In genomic region chr12:79725711-79726110, GRCm38 (mm10) we compare ENCODE assay signal across 15 mouse cellular contexts.
"Had no signal": no experiment of that assay in that cellular context is flagged by ENCODE, and none has a peak within 500 bp of the region (broad histone marks: within the 10 kb centered on the region; RNA-seq: fewer than 3 reads in every experiment).

No protein-coding gene starts in this region.

- DNase-seq: kidney, adult 8-10 months; kidney, postnatal 36 days; lung, embryonic 14.5 days; lung, postnatal 4 days; right cerebral cortex, postnatal 4 days; spleen, adult 18-20 months; thymus, postnatal 4 days had no signal

- H3K27ac ChIP-seq: kidney, postnatal 0 days; layer of hippocampus, adult 2 months; limb, embryonic 10.5 days; liver, embryonic 15.5 days; midbrain, embryonic 12.5 days; neural tube, embryonic 15.5 days had no signal

- H3K4me3 ChIP-seq: layer of hippocampus, adult 2 months; limb, embryonic 10.5 days; liver, embryonic 15.5 days; megakaryocyte, embryonic 14.5 days; midbrain, embryonic 12.5 days; neural tube, embryonic 15.5 days had no signal

- H3K4me2 ChIP-seq: liver, embryonic 11.5 days; liver, embryonic 15.5 days; lung, embryonic 14.5 days; midbrain, embryonic 12.5 days; neural tube, embryonic 15.5 days had no signal

- H3K4me1 ChIP-seq: liver, embryonic 15.5 days; megakaryocyte, embryonic 14.5 days had no signal

- H3K9ac ChIP-seq: liver, embryonic 15.5 days; lung, embryonic 14.5 days; midbrain, embryonic 12.5 days; neural tube, embryonic 15.5 days had no signal

- H3K36me3 ChIP-seq: liver, embryonic 15.5 days; neural tube, embryonic 15.5 days had no signal

- H3K27me3 ChIP-seq: liver, embryonic 15.5 days; megakaryocyte, embryonic 14.5 days; midbrain, embryonic 12.5 days; neural tube, embryonic 15.5 days had no signal
